Mouse (Mus musculus): Measurements from ENCODE around the gene Lsamp. TPM values are rescaled to one million over a fixed set of nuclear protein-coding genes. Genes with fewer than 3 reads are reported as not detected.

Gene Lsamp
- 1.3 and 2.1 TPM in 2 replicates for polyA plus RNA-seq (2016; fragmentation: Nextera tagmentation; extraction: Ambion mirVana)

DNA sequence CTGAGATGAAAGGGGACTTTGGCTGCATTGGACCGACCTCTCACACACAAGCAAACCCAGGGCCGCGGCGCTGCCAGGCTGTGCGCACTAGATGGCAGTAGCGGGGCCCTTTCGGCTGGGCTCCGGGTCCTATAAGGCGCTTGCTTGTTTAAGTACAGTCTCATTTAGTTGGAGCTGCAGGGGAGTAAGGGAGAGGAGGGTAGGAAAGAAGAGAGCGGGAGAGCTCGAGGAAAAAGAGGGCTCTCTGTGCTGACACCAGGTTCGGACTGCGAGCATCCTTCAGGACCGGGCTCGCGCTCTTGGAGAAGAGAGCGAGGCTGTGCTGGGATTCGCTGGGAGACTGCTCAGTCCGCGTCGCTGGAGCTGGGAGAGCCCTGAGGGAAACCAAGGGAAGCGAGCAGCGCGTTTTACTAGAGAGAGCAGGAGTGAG is at the start of gene Lsamp:
TSS of gene Lsamp (plus strand) at position 157 of the 430 bp plus-strand sequence.
- H3K4me1 ChIP-seq, result peaks cover 6% of the 10 kb centered on the region
- H3K27ac ChIP-seq, result peak within 1 kb of the TSS; percentile 58; the same call in 1 of the 2 replicates
- DNase-seq (ENCODE audit: low spot score), result peak; percentile 88
- H3K4me3 ChIP-seq, result peak within 1 kb of the TSS; percentile 61
- H3K27me3 ChIP-seq (ENCODE audit: low read depth, poor library complexity, severe bottlenecking), result peaks cover 8% of the 10 kb centered on the region
- under 1% methylated on average over 24 of the region's 24 CpGs for WGBS
- H3K36me3 ChIP-seq, result no peaks in the 10 kb centered on the region
- H3K9me3 ChIP-seq (replicated peaks), result no peaks in the 10 kb centered on the region

GRCm38 (mm10) chr16:39957686-39958085 is 26.5 kb upstream of the Lsamp start:
- no peak for DNase-seq (ENCODE audit: low spot score)
- no peak overlapping the region for H3K27ac ChIP-seq
- 97% methylated on average over 2 of the region's 2 CpGs for WGBS
- no peaks in the 10 kb centered on the region for H3K27me3 ChIP-seq (ENCODE audit: low read depth, poor library complexity, severe bottlenecking)
- H3K4me1 ChIP-seq, result no peaks in the 10 kb centered on the region
- H3K4me3 ChIP-seq, result no peak overlapping the region
- H3K36me3 ChIP-seq, result no peaks in the 10 kb centered on the region
- H3K9me3 ChIP-seq (replicated peaks), result no peaks in the 10 kb centered on the region

DNA sequence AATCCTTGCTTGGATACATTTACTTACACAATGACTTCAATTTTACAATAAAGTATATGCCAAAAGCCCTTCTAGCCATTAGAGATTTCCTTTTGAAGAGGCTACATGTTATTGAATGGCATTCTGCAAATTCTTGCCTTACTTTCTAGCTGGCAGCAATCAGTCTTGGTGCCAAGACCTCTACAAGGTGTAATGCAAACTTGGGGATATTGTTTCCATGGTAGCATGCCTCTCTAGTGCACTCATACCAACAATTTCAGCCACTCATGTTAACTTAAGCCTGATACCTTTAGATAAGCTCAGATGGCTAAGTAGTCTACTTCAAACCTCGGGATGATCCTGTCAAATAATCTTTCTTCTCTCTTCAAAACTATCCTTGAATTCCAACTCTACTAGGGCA is 11.4 kb upstream of the Lsamp start:
- no peak for DNase-seq (ENCODE audit: low spot score)
- H3K9me3 ChIP-seq (replicated peaks), result no peaks in the 10 kb centered on the region
- H3K27ac ChIP-seq, result no peak overlapping the region
- H3K36me3 ChIP-seq, result no peaks in the 10 kb centered on the region
- no peaks in the 10 kb centered on the region for H3K4me1 ChIP-seq
- 93% methylated on average over 1 of the region's 1 CpGs for WGBS
- H3K4me3 ChIP-seq, result no peak overlapping the region
- H3K27me3 ChIP-seq (ENCODE audit: low read depth, poor library complexity, severe bottlenecking), result no peaks in the 10 kb centered on the region

DNA sequence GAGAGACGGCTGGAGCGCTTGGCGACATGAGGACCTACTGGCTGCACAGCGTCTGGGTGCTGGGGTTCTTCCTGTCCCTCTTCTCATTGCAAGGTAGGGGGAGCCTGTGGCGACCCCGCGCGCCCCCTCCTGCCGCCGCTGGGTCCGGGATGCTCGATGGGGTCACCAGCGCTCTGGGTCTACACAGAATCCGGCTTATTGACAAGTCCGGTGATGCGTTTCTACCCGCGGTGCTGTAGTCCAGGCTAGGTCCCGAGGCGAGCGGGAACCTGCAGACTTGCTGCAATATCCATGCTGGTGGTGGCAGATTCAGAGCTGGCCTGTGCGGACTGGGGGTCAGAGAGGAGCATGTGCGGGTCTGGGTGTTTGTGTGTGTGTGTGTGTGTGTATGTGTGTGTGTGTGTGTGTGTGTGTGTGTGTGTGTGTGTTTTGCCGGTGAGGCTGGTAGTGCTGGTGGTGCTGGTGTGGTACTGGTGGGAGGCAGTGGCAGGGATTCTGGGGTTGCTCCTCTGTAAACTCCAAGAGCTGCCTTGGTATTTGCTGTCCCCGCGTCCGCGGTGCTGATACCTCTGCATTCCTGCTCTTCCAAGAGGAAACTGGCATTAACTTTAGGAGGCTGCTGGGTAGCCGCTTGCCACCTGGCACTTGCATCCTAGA is 602 bp downstream of the Lsamp start:
- peak; percentile 68 for DNase-seq (ENCODE audit: low spot score)
- Histone ChIP-seq H3K36me3 (no peaks in the 10 kb centered on the region), H3K27me3 (ENCODE audit: low read depth, poor library complexity, severe bottlenecking) (peaks cover 8% of the 10 kb centered on the region), H3K4me3 (peak overlapping the region; percentile 61), H3K27ac (peak overlapping the region; percentile 58; the same call in 1 of the 2 replicates), H3K9me3 (replicated peaks) (no peaks in the 10 kb centered on the region), H3K4me1 (peaks cover 6% of the 10 kb centered on the region)
- WGBS, result 2% methylated on average over 29 of the region's 29 CpGs

DNA sequence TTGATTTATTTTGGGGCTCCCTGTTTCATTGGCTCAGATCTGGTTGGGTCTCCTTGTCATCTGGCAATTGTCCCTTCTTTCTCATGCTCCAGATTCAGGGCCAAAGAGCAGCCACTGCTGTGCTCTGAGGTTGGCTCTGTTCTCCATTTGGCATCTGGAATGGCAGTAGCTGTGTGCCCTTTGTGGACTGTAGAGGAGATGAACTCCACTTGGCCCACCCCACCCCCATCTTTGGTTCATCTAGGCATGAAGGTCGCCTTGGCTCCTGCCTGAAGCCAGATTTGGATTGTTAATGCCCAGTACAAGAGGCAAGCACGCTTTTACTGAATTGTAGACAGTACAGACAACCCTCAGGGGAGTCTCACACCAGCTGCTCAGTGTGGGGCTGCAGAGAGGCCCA is 4.3 kb downstream of the Lsamp start:
- 79% methylated on average over 2 of the region's 2 CpGs for WGBS
- Histone ChIP-seq H3K9me3 (replicated peaks) (no peaks in the 10 kb centered on the region), H3K4me3 (no peak overlapping the region), H3K27me3 (ENCODE audit: low read depth, poor library complexity, severe bottlenecking) (peaks cover 8% of the 10 kb centered on the region), H3K4me1 (peaks cover 6% of the 10 kb centered on the region), H3K36me3 (no peaks in the 10 kb centered on the region), H3K27ac (no peak overlapping the region)
- DNase-seq (ENCODE audit: low spot score), result no peak

- H3K27ac ChIP-seq, result no peak overlapping the region
- no peaks in the 10 kb centered on the region for H3K9me3 ChIP-seq (replicated peaks)
- no peak overlapping the region for H3K4me3 ChIP-seq
- H3K36me3 ChIP-seq, result no peaks in the 10 kb centered on the region
- H3K27me3 ChIP-seq (ENCODE audit: low read depth, poor library complexity, severe bottlenecking), result no peaks in the 10 kb centered on the region
- no peaks in the 10 kb centered on the region for H3K4me1 ChIP-seq
- WGBS, result 91% methylated on average over 5 of the region's 5 CpGs
- DNase-seq (ENCODE audit: low spot score), result no peak
Measured at GRCm38 (mm10) chr16:39994821-39995220, 10.7 kb downstream of the Lsamp start.

- 73% methylated on average over 2 of the region's 2 CpGs for WGBS
- DNase-seq (ENCODE audit: low spot score), result no peak
Measured at GRCm38 (mm10) chr16:40008800-40009199, 24.6 kb downstream of the Lsamp start.

DNA sequence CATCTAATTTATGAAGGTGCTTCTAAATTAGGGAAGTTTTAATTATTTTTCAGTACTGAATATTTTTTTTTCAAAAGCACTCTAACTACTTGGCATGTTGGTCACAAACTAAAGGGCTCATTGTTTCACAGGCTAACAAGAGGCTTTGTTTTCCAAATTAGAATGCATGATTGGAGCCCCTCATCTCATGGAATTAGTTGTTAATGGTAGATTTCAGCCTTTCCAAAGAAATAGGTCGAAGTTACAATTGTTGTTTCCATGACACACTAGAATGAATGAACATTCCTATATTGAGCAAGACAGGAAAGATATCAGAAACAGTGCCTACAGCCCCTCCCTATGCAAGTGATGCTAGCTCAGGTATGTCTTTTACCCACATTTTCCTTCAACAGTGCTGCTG is 26.9 kb downstream of the Lsamp start:
- H3K4me3 ChIP-seq, result no peak overlapping the region
- H3K27ac ChIP-seq, result no peak overlapping the region
- no peaks in the 10 kb centered on the region for H3K27me3 ChIP-seq (ENCODE audit: low read depth, poor library complexity, severe bottlenecking)
- no peak for DNase-seq (ENCODE audit: low spot score)
- no peaks in the 10 kb centered on the region for H3K36me3 ChIP-seq
- WGBS, result 85% methylated on average over 1 of the region's 1 CpGs
- no peaks in the 10 kb centered on the region for H3K4me1 ChIP-seq
- H3K9me3 ChIP-seq (replicated peaks), result no peaks in the 10 kb centered on the region

More at GRCm38 (mm10) chr16:40008800-40009199, 24.6 kb downstream of the Lsamp start:
- Histone ChIP-seq H3K27me3 (ENCODE audit: low read depth, poor library complexity, severe bottlenecking) (no peaks in the 10 kb centered on the region), H3K4me1 (no peaks in the 10 kb centered on the region), H3K36me3 (no peaks in the 10 kb centered on the region), H3K9me3 (replicated peaks) (no peaks in the 10 kb centered on the region), H3K4me3 (no peak overlapping the region), H3K27ac (no peak overlapping the region)

DNA sequence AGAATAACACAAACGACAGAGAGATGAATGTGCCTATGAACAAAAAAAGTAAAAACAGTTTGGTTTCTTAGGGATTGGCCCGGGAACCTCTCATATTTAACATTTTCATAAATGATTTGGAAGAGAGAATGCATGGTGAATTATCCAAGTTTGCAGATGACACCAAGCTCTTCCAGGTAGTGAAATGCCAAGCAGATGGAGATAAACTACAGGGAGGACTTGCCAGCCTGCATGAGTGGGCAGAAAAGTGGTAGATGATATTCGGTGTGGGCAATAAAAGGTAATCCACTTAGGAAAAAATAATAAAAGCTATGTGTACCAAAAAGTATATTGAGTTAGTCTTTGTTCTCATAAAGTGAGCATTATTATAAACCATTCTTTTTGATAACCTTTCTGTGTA is 38.5 kb downstream of the Lsamp start:
- Histone ChIP-seq H3K27ac (no peak overlapping the region), H3K4me1 (no peaks in the 10 kb centered on the region), H3K27me3 (ENCODE audit: low read depth, poor library complexity, severe bottlenecking) (no peaks in the 10 kb centered on the region), H3K9me3 (replicated peaks) (no peaks in the 10 kb centered on the region), H3K36me3 (no peaks in the 10 kb centered on the region), H3K4me3 (no peak overlapping the region)
- WGBS, result 90% methylated on average over 3 of the region's 3 CpGs
- DNase-seq (ENCODE audit: low spot score), result no peak

- DNase-seq (ENCODE audit: low spot score), result no peak
- Histone ChIP-seq H3K4me3 (no peak overlapping the region), H3K27ac (no peak overlapping the region), H3K9me3 (replicated peaks) (no peaks in the 10 kb centered on the region), H3K4me1 (no peaks in the 10 kb centered on the region), H3K36me3 (no peaks in the 10 kb centered on the region), H3K27me3 (ENCODE audit: low read depth, poor library complexity, severe bottlenecking) (no peaks in the 10 kb centered on the region)
- 91% methylated on average over 1 of the region's 1 CpGs for WGBS
Measured at GRCm38 (mm10) chr16:40036719-40037118, 52.6 kb downstream of the Lsamp start.

DNA sequence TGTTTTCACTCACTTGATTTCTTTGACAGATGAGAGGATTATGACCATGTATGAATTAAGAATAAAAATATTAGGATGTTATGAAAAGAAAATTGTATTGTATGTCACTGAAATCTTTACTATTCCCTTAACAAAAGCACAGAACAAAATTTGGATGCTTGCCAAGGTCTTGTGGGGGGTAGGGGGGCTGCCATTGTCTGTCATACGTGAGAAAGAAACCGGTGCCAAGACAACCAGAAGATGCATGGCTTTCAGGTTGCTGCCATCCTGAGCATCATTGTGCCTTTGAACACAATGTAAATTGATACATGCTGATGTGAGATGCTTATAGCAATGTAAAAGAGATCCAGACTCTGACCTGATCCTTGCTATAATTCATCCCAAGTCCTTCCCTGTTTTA is 75.4 kb downstream of the Lsamp start:
- DNase-seq (ENCODE audit: low spot score), result no peak
- Histone ChIP-seq H3K9me3 (replicated peaks) (no peaks in the 10 kb centered on the region), H3K4me1 (no peaks in the 10 kb centered on the region), H3K27me3 (ENCODE audit: low read depth, poor library complexity, severe bottlenecking) (no peaks in the 10 kb centered on the region), H3K4me3 (no peak overlapping the region), H3K27ac (no peak overlapping the region), H3K36me3 (no peaks in the 10 kb centered on the region)
- 90% methylated on average over 2 of the region's 2 CpGs for WGBS

GRCm38 (mm10) chr16:40059968-40060367 is 75.8 kb downstream of the Lsamp start:
- Histone ChIP-seq H3K9me3 (replicated peaks) (no peaks in the 10 kb centered on the region), H3K27me3 (ENCODE audit: low read depth, poor library complexity, severe bottlenecking) (no peaks in the 10 kb centered on the region), H3K36me3 (no peaks in the 10 kb centered on the region), H3K27ac (no peak overlapping the region), H3K4me3 (no peak overlapping the region), H3K4me1 (no peaks in the 10 kb centered on the region)
- no peak for DNase-seq (ENCODE audit: low spot score)
- 86% methylated on average over 1 of the region's 1 CpGs for WGBS

- Histone ChIP-seq H3K9me3 (replicated peaks) (no peaks in the 10 kb centered on the region), H3K36me3 (no peaks in the 10 kb centered on the region), H3K4me3 (no peak overlapping the region), H3K27me3 (ENCODE audit: low read depth, poor library complexity, severe bottlenecking) (no peaks in the 10 kb centered on the region), H3K27ac (no peak overlapping the region), H3K4me1 (no peaks in the 10 kb centered on the region)
- WGBS, result 85% methylated on average over 2 of the region's 2 CpGs
- DNase-seq (ENCODE audit: low spot score), result no peak
Measured at GRCm38 (mm10) chr16:40060491-40060890, 76.3 kb downstream of the Lsamp start.

GRCm38 (mm10) chr16:40075556-40075955 is 91.4 kb downstream of the Lsamp start:
- DNase-seq (ENCODE audit: low spot score), result no peak
- Histone ChIP-seq H3K36me3 (no peaks in the 10 kb centered on the region), H3K9me3 (replicated peaks) (no peaks in the 10 kb centered on the region), H3K4me1 (no peaks in the 10 kb centered on the region), H3K4me3 (no peak overlapping the region), H3K27me3 (ENCODE audit: low read depth, poor library complexity, severe bottlenecking) (no peaks in the 10 kb centered on the region), H3K27ac (no peak overlapping the region)
- 84% methylated on average over 2 of the region's 2 CpGs for WGBS
